Mouse (Mus musculus) neural tube, embryonic 14.5 days (tissue): ENCODE data around the gene Sh3bgrl2. TPM values are rescaled to one million over a fixed set of nuclear protein-coding genes. Genes with fewer than 3 reads are reported as not detected.

Experiments
- ATAC-seq: fragments of 200-750 bp; cut with Nextera tagmentation; 2 replicates; pipeline ENCODE4 v1.8.0; 2017; ENCODE audit warnings: low read depth, mild to moderate bottlenecking, moderate TSS enrichment, moderate library complexity
- H3K27ac ChIP-seq: fragments of 300-500 bp; sonication (generic); 2 replicates; pipeline ENCODE4 v1.5.1; 2014; ENCODE audit warnings: low read depth, mild to moderate bottlenecking, control low read depth, low read length, moderate library complexity, mixed read lengths
- H3K27me3 ChIP-seq: fragments of 300-500 bp; sonication (generic); 2 replicates; pipeline ENCODE4 v1.6.1; 2014; ENCODE audit warnings: low read length; ENCODE audit not compliant: control insufficient read depth, insufficient read depth
- H3K36me3 ChIP-seq: fragments of 300-500 bp; sonication (generic); 2 replicates; pipeline ENCODE4 v1.6.1; 2014; ENCODE audit warnings: low read length, mixed read lengths; ENCODE audit not compliant: control insufficient read depth, insufficient read depth
- H3K4me1 ChIP-seq: fragments of 300-500 bp; sonication (generic); 2 replicates; pipeline ENCODE4 v1.6.1; 2014; ENCODE audit warnings: low read length; ENCODE audit not compliant: control insufficient read depth, insufficient read depth
- H3K4me2 ChIP-seq: fragments of 300-500 bp; sonication (generic); 2 replicates; pipeline ENCODE4 v1.6.1; 2014; ENCODE audit warnings: mild to moderate bottlenecking, low read depth, low read length, control low read depth
- H3K4me3 ChIP-seq: fragments of 300-500 bp; sonication (generic); 2 replicates; pipeline ENCODE4 v1.5.1; 2014; ENCODE audit warnings: low read depth, low read length, control low read depth, mixed read lengths
- H3K9ac ChIP-seq: fragments of 300-500 bp; sonication (generic); replicated peaks from 2 replicates; pipeline ENCODE4 v1.6.1; 2014; ENCODE audit warnings: low read depth, mild to moderate bottlenecking, control low read depth, low read length, mixed read lengths
- H3K9me3 ChIP-seq: fragments of 300-500 bp; sonication (generic); 2 replicates; pipeline ENCODE4 v1.6.1; 2016; ENCODE audit warnings: low read length; ENCODE audit not compliant: control insufficient read depth
- WGBS: fragments of 180-500 bp; shearing (Covaris S2); extraction: QIAGEN DNeasy Blood & Tissue Kit; methylation state at CpG from one replicate; pipeline ENCODE4 v1.1.7; 2014; 5-methylcytosine and 5-hydroxymethylcytosine counted together
- polyA plus RNA-seq: library from polyadenylated mRNA; unstranded; fragments of >200 nt; fragmentation: Nextera tagmentation; extraction: Ambion mirVana; gene quantifications from 2 replicates; pipeline ENCODE4 v1.2.1, GENCODE M21; 2014

Gene Sh3bgrl2
- polyA plus RNA-seq, 1 experiment from 2014 or later: 10.1 TPM

DNA sequence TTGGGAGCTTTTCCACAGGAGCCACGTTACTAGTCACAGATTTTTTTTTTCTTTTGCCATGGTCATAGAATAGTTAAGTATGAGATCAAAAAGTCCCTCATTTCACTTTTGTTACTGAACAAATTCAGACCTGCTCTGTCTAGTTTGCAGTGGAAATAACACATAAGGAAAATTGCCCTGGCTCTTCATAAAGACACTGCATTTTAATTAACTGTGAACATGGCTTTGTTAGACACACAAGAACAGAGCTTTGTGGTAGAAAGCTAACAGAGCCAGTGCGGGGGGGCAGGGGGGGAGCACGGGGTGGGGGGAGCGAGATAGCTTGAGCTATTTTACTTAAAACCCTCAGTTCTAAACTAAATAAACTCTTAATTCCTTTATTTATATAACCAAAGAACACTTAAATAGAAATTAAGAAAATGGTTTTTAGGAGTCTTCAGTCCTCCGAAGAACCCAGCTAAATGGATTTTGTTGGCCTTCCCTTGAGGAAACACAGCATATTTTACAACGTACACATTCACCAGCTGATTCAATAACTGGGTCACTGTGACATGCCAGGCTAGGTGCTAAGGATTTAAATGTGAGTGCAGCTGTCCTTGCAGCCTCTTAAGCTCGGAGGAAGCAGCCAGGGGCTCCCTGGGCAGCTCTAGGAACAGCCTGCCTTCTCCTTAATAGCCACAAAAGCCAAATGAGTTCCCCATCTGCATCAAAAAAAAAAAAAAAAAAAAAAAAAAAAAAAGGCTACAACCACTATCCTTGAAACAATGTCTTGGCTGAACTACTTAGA lies 100.0 kb downstream of the Sh3bgrl2 start:
- Histone ChIP-seq H3K27me3 (no peaks in the 10 kb centered on the region), H3K27ac (no peak overlapping the region), H3K9ac (no peak overlapping the region), H3K4me3 (no peak overlapping the region), H3K36me3 (no peaks in the 10 kb centered on the region), H3K4me1 (0 out of 2 replicates have a peak, but pooled peaks cover 2% of the 10 kb centered on the region), H3K4me2 (no peak overlapping the region), H3K9me3 (no peaks in the 10 kb centered on the region)
- WGBS: 23% methylated on average over 7 of the region's 7 CpGs
- ATAC-seq: no peak

GRCm38 (mm10) chr9:83648733-83649132 lies 100.6 kb downstream of the Sh3bgrl2 start:
- H3K27ac ChIP-seq: no peak overlapping the region
- ATAC-seq: no peak
- WGBS: 15% methylated on average over 3 of the region's 3 CpGs

DNA sequence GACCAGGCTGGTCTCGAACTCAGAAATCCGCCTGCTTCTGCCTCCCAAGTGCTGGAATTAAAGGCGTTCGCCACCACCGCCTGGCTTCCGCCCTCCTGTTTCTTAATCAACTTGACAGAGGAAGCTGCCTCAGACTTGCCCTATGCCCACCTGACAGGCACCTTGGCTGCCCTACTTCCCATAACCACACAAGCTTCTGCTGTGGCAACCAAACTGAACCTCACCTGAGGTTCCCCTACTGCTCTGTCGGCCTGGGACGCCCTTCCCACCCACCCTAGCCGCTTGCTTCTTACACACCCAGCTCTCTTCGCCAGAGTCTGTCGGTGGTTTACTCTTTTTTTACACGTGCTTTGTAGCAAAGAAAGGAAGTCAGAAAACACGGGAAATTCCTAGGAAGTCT lies 103.9 kb downstream of the Sh3bgrl2 start:
- no peaks in the 10 kb centered on the region for H3K27me3 ChIP-seq
- H3K27ac ChIP-seq: no peak overlapping the region
- no peaks in the 10 kb centered on the region for H3K36me3 ChIP-seq
- H3K4me2 ChIP-seq: no peak overlapping the region
- H3K4me1 ChIP-seq: peaks cover 3% of the 10 kb centered on the region; the same call in 1 of the 2 replicates
- no peaks in the 10 kb centered on the region for H3K9me3 ChIP-seq
- WGBS: 88% methylated on average over 13 of the region's 13 CpGs
- no peak for ATAC-seq
- H3K9ac ChIP-seq: no peak overlapping the region
- no peak overlapping the region for H3K4me3 ChIP-seq

More at GRCm38 (mm10) chr9:83648733-83649132, 100.6 kb downstream of the Sh3bgrl2 start:
- H3K9ac ChIP-seq: no peak overlapping the region
- H3K36me3 ChIP-seq: no peaks in the 10 kb centered on the region
- no peak overlapping the region for H3K4me2 ChIP-seq
- no peaks in the 10 kb centered on the region for H3K27me3 ChIP-seq
- no peak overlapping the region for H3K4me3 ChIP-seq
- H3K4me1 ChIP-seq: 0 out of 2 replicates have a peak, but pooled peaks cover 2% of the 10 kb centered on the region
- no peaks in the 10 kb centered on the region for H3K9me3 ChIP-seq

GRCm38 (mm10) chr9:83652590-83653172 lies 104.6 kb downstream of the Sh3bgrl2 start:
- no peaks in the 10 kb centered on the region for H3K27me3 ChIP-seq
- H3K27ac ChIP-seq: no peak overlapping the region
- no peaks in the 10 kb centered on the region for H3K36me3 ChIP-seq
- H3K9ac ChIP-seq: no peak overlapping the region
- ATAC-seq: no peak
- H3K4me2 ChIP-seq: no peak overlapping the region
- no peaks in the 10 kb centered on the region for H3K9me3 ChIP-seq
- WGBS: 25% methylated on average over 15 of the region's 15 CpGs
- H3K4me1 ChIP-seq: peaks cover 6% of the 10 kb centered on the region; the same call in 1 of the 2 replicates
- no peak overlapping the region for H3K4me3 ChIP-seq

DNA sequence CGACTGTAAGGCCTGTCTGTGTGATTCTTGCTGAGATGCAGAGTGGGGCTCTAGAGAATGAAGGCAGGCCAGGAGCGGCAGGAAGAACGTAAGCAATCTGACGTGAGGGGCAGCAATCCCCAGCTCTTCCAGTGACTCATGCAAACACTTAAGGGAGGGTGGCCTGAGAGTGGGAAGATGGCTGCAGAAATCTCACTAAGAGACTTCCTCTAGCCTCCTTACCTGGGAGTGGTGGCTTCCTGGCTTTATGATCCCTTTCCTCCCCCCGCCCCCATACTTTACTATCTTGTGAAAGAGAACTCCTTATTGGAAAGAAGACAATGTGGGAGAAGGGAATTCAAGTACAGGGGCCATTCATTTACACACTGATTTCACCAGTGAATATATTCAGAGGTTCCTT lies 106.5 kb downstream of the Sh3bgrl2 start:
- Histone ChIP-seq H3K36me3 (no peaks in the 10 kb centered on the region), H3K4me2 (no peak overlapping the region), H3K4me1 (peaks cover 6% of the 10 kb centered on the region; the same call in 1 of the 2 replicates), H3K27me3 (no peaks in the 10 kb centered on the region), H3K9me3 (no peaks in the 10 kb centered on the region), H3K9ac (no peak overlapping the region), H3K27ac (no peak overlapping the region), H3K4me3 (no peak overlapping the region)
- 69% methylated on average over 5 of the region's 5 CpGs for WGBS
- no peak for ATAC-seq

DNA sequence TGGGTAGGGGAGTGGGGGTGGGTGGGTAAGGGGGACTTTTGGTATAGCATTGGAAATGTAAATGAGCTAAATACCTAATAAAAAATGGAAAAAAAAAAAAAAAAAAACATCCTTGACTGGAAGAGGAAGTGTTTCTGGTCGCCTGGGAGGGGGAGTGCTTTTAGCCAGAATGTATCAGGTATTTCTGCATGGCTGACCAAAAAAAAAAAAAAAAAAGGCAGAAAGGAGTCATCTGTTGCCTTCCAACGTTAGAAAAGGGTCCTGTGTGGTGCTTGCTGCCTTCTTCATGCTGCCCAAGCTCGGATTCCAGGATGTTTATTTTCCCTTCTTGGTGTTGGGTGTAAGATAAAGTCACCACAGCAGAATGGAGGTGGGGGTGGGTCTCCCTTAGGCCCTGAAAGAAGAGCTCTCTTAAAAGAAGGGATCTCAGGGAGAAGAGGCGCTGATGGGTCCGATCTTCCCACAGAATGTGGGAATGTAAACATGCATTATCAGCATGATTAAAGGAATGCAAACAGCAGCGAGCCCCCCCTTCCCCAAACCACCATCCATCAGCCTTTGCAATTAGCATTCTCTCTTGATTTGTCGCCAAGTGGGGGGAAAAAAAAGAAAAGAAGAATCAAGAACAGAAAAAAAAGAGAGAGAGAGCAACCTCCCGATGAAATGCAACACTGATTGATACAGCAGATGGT lies 109.0 kb downstream of the Sh3bgrl2 start:
- peak; percentile 50; the same call in 1 of the 2 replicates for ATAC-seq
- Histone ChIP-seq H3K27me3 (no peaks in the 10 kb centered on the region), H3K4me1 (peaks cover 6% of the 10 kb centered on the region; the same call in 1 of the 2 replicates), H3K4me2 (peak overlapping the region; percentile 29; the same call in 1 of the 2 replicates), H3K4me3 (no peak overlapping the region), H3K36me3 (no peaks in the 10 kb centered on the region), H3K9me3 (no peaks in the 10 kb centered on the region), H3K27ac (peak overlapping the region; percentile 46), H3K9ac (no peak overlapping the region)
- 15% methylated on average over 8 of the region's 8 CpGs for WGBS

DNA sequence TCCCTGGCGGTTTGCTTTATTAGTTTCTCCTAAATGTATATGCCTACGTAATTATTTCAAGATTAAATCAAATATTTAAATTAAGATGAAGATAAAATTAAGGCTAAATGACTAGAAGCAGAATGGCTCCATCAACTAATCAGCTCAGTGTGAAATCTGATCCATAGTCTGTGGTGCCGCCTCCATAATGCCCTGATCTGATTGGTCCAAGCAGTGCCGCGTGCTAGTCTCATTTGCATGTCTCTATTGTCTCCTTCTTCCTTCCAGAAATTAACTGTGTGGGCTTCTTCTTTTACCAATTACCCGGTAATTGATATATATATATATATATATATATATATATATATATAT lies 109.5 kb downstream of the Sh3bgrl2 start:
- peak; percentile 91 for ATAC-seq
- Histone ChIP-seq H3K4me3 (no peak overlapping the region), H3K27ac (peak overlapping the region; percentile 46; the same call in 1 of the 2 replicates), H3K4me1 (peaks cover 6% of the 10 kb centered on the region; the same call in 1 of the 2 replicates), H3K9ac (no peak overlapping the region), H3K4me2 (peak overlapping the region; percentile 29; the same call in 1 of the 2 replicates), H3K36me3 (no peaks in the 10 kb centered on the region), H3K9me3 (no peaks in the 10 kb centered on the region), H3K27me3 (no peaks in the 10 kb centered on the region)
- WGBS: 31% methylated on average over 6 of the region's 6 CpGs

- Histone ChIP-seq H3K36me3 (no peaks in the 10 kb centered on the region), H3K9ac (no peak overlapping the region), H3K27ac (no peak overlapping the region), H3K4me1 (peaks cover 8% of the 10 kb centered on the region; the same call in 1 of the 2 replicates), H3K9me3 (no peaks in the 10 kb centered on the region), H3K4me2 (no peak overlapping the region), H3K4me3 (no peak overlapping the region), H3K27me3 (no peaks in the 10 kb centered on the region)
- 86% methylated on average over 2 of the region's 2 CpGs for WGBS
- no peak for ATAC-seq
These were observed 111.0 kb downstream of the Sh3bgrl2 start for GRCm38 (mm10) chr9:83659081-83659480.
